Mouse (Mus musculus) liver, embryonic 11.5 days (tissue): ENCODE measurements around the gene Prkab2. TPM values are rescaled to one million over a fixed set of nuclear protein-coding genes. Genes with fewer than 3 reads are reported as not detected.

Source experiments
- ATAC-seq: fragments of 200-750 bp; cut with Nextera tagmentation; replicated peaks from 2 replicates; pipeline ENCODE4 v1.8.0; 2017; ENCODE audit warnings: moderate number of reproducible peaks, mild to moderate bottlenecking, moderate TSS enrichment, moderate library complexity; ENCODE audit not compliant: low FRiP score
- DNase-seq: peaks from one replicate; pipeline ENCODE4 v3.0.0-alpha.2; 2017; ENCODE audit warnings: low spot score
- H3K27ac ChIP-seq: fragments of 300-500 bp; sonication (generic); 2 replicates; pipeline ENCODE4 v1.5.1; 2014; ENCODE audit warnings: mild to moderate bottlenecking, low read depth, low read length, control low read depth
- H3K27me3 ChIP-seq: fragments of 300-500 bp; sonication (generic); replicated peaks from 2 replicates; pipeline ENCODE4 v1.6.1; 2014; ENCODE audit warnings: low read length, mixed read lengths; ENCODE audit not compliant: control insufficient read depth, insufficient read depth
- H3K36me3 ChIP-seq: fragments of 300-500 bp; sonication (generic); 2 replicates; pipeline ENCODE4 v1.6.1; 2014; ENCODE audit warnings: mild to moderate bottlenecking, low read length, moderate library complexity, mixed read lengths; ENCODE audit not compliant: control insufficient read depth, insufficient read depth
- H3K4me1 ChIP-seq: fragments of 300-500 bp; sonication (generic); replicated peaks from 2 replicates; pipeline ENCODE4 v1.6.1; 2014; ENCODE audit warnings: low read length, mixed read lengths; ENCODE audit not compliant: control insufficient read depth, insufficient read depth
- H3K4me2 ChIP-seq: fragments of 300-500 bp; sonication (generic); 2 replicates; pipeline ENCODE4 v1.6.1; 2014; ENCODE audit warnings: mild to moderate bottlenecking, control low read depth, moderate library complexity
- H3K4me3 ChIP-seq: fragments of 300-500 bp; sonication (generic); 2 replicates; pipeline ENCODE4 v1.5.1; 2014; ENCODE audit warnings: low read depth, low read length, control low read depth
- H3K9ac ChIP-seq: fragments of 300-500 bp; sonication (generic); 2 replicates; pipeline ENCODE4 v1.6.1; 2014; ENCODE audit warnings: low read depth, low read length, control low read depth
- H3K9me3 ChIP-seq: fragments of 300-500 bp; sonication (generic); 2 replicates; pipeline ENCODE4 v1.6.1; 2016; ENCODE audit warnings: low read length, inconsistent platforms, mixed read lengths; ENCODE audit not compliant: control insufficient read depth
- WGBS: fragments of 180-500 bp; shearing (Covaris S2); extraction: QIAGEN DNeasy Blood & Tissue Kit; methylation state at CpG from one replicate; pipeline ENCODE4 v1.1.7; 2014; 5-methylcytosine and 5-hydroxymethylcytosine counted together
- polyA plus RNA-seq: library from polyadenylated mRNA; unstranded; fragments of >200 nt; fragmentation: Nextera tagmentation; extraction: Ambion mirVana; gene quantifications from 2 replicates; pipeline ENCODE4 v1.2.1, GENCODE M21; 2014

Gene Prkab2
- polyA plus RNA-seq, 1 experiment from 2014 or later: 4.5 TPM

DNA sequence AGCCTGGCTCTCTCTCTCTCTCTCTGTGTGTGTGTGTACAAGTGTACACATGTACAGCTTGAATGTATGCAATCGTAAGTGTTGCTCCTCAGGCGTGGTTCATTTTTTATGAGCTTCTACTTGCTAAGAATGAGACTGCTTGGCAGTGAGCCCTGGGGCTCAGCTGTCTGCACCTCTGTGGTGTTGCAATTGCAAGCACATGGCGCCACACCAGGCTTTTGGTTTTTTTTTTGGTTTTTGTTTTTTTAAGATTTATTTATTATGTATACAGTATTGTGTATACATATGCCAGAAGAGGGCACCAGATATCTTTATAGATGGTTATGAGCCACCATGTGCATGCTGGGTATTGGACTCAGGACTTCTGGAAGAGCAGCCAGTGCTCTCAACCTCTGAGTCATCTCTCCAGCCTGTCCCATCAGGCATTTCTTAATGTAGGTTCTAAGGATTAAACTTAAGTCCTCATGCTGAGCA is 23.7 kb upstream of the Prkab2 start:
- H3K27me3 ChIP-seq: no peaks in the 10 kb centered on the region
- no peak overlapping the region for H3K4me2 ChIP-seq
- no peak overlapping the region for H3K9ac ChIP-seq
- H3K36me3 ChIP-seq: no peaks in the 10 kb centered on the region
- no peak for DNase-seq
- WGBS: 77% methylated on average over 3 of the region's 3 CpGs
- H3K9me3 ChIP-seq: no peaks in the 10 kb centered on the region
- H3K27ac ChIP-seq: no peak overlapping the region
- H3K4me3 ChIP-seq: no peak overlapping the region
- ATAC-seq: no peak
- H3K4me1 ChIP-seq: no peaks in the 10 kb centered on the region

GRCm38 (mm10) chr3:97641396-97641795 is 16.6 kb upstream of the Prkab2 start:
- Histone ChIP-seq H3K4me1 (no peaks in the 10 kb centered on the region), H3K27ac (no peak overlapping the region), H3K9me3 (no peaks in the 10 kb centered on the region), H3K4me3 (no peak overlapping the region), H3K4me2 (no peak overlapping the region), H3K36me3 (no peaks in the 10 kb centered on the region), H3K27me3 (no peaks in the 10 kb centered on the region), H3K9ac (no peak overlapping the region)
- 87% methylated on average over 4 of the region's 4 CpGs for WGBS
- no peak for ATAC-seq
- DNase-seq: no peak

DNA sequence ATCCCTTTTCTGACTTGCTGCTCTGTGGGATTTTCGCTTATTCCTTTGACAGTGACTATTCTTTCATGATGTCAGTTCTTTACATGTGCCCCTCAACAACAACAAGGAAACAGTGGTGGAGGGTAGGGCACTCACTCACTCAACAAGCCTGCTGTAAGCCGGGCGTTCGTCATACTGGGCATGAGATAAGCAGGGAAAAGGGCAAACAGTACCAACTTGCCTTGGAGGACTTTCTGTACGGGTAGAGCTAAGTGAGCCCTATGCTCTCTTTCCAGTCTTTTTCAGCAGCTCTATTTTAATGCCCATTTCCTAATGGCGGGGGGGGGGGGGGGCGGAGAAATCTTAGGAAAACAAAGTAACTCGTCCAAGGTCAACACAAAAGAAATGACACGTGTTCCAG is 16.0 kb upstream of the Prkab2 start:
- Histone ChIP-seq H3K27ac (no peak overlapping the region), H3K9me3 (no peaks in the 10 kb centered on the region), H3K9ac (no peak overlapping the region), H3K4me2 (no peak overlapping the region), H3K4me3 (no peak overlapping the region), H3K4me1 (no peaks in the 10 kb centered on the region), H3K36me3 (no peaks in the 10 kb centered on the region), H3K27me3 (no peaks in the 10 kb centered on the region)
- ATAC-seq (no peak), DNase-seq (no peak)
- WGBS: 75% methylated on average over 9 of the region's 9 CpGs

DNA sequence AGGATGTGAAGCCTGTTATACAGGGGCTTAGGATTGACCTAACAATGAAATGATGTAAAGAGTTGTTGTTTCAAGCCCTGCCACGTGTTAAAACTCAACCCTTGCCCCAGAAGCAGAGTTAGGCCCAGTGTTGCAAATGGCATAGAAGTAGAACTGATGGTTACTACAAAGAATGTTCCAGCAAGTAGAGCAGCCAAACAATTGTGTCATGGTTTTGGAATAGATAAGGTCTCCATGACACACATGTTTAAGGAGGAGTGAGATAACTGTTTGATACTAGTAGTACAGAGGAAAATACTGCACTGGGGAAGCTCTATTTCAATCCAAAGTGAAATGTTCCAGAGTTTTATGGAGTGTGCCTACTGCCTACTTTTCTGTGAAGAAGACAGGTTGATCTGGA is 9.5 kb upstream of the Prkab2 start:
- ATAC-seq: no peak

GRCm38 (mm10) chr3:97649022-97649421 is 9.0 kb upstream of the Prkab2 start:
- Histone ChIP-seq H3K27ac (no peak overlapping the region), H3K4me3 (no peak overlapping the region), H3K4me2 (no peak overlapping the region), H3K9me3 (no peaks in the 10 kb centered on the region), H3K27me3 (no peaks in the 10 kb centered on the region), H3K36me3 (no peaks in the 10 kb centered on the region), H3K4me1 (no peaks in the 10 kb centered on the region), H3K9ac (no peak overlapping the region)
- ATAC-seq: no peak
- 63% methylated on average over 3 of the region's 3 CpGs for WGBS
- DNase-seq: no peak

More for the DNA sequence above, 9.5 kb upstream of the Prkab2 start:
- no peak for DNase-seq
- H3K27me3 ChIP-seq: no peaks in the 10 kb centered on the region
- no peak overlapping the region for H3K9ac ChIP-seq
- 41% methylated on average over 1 of the region's 1 CpGs for WGBS
- H3K36me3 ChIP-seq: no peaks in the 10 kb centered on the region
- H3K27ac ChIP-seq: no peak overlapping the region
- no peaks in the 10 kb centered on the region for H3K9me3 ChIP-seq
- H3K4me1 ChIP-seq: no peaks in the 10 kb centered on the region
- H3K4me2 ChIP-seq: no peak overlapping the region
- H3K4me3 ChIP-seq: no peak overlapping the region

- no peak overlapping the region for H3K27ac ChIP-seq
- no peak overlapping the region for H3K4me3 ChIP-seq
- ATAC-seq: no peak
- no peak overlapping the region for H3K4me2 ChIP-seq
- no peak for DNase-seq
- no peaks in the 10 kb centered on the region for H3K27me3 ChIP-seq
- H3K4me1 ChIP-seq: no peaks in the 10 kb centered on the region
- H3K36me3 ChIP-seq: no peaks in the 10 kb centered on the region
- 74% methylated on average over 6 of the region's 6 CpGs for WGBS
- H3K9me3 ChIP-seq: no peaks in the 10 kb centered on the region
- H3K9ac ChIP-seq: no peak overlapping the region
Measured at GRCm38 (mm10) chr3:97649469-97649868, 8.5 kb upstream of the Prkab2 start.

DNA sequence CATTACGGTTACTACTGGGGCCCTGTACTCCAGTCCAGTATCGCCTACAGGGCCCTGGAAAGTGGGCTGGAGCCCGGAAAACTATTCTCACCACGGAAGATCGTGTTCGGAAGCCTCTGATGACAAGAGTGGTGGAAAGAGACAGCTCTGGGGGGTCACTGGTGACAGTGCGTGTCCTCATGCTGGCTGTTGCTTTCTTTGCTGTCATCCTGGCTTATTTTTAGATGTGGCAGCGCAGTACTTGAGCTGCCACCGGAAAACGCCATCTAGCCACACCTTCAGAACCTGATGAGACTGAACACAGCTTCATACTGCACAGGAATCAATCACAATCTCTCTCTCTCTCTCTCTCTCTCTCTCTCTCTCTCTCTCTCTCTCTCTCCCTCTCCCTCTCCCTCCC is 6.4 kb upstream of the Prkab2 start:
- Histone ChIP-seq H3K4me2 (no peak overlapping the region), H3K4me1 (no peaks in the 10 kb centered on the region), H3K4me3 (no peak overlapping the region), H3K27me3 (no peaks in the 10 kb centered on the region), H3K36me3 (no peaks in the 10 kb centered on the region), H3K9ac (no peak overlapping the region), H3K27ac (no peak overlapping the region), H3K9me3 (0 out of 2 replicates have a peak, but pooled peaks cover 3% of the 10 kb centered on the region)
- ATAC-seq (no peak), DNase-seq (no peak)
- 82% methylated on average over 10 of the region's 10 CpGs for WGBS

GRCm38 (mm10) chr3:97653781-97654180 is 4.2 kb upstream of the Prkab2 start:
- H3K4me1 ChIP-seq: peaks cover 5% of the 10 kb centered on the region
- 88% methylated on average over 5 of the region's 5 CpGs for WGBS

DNA sequence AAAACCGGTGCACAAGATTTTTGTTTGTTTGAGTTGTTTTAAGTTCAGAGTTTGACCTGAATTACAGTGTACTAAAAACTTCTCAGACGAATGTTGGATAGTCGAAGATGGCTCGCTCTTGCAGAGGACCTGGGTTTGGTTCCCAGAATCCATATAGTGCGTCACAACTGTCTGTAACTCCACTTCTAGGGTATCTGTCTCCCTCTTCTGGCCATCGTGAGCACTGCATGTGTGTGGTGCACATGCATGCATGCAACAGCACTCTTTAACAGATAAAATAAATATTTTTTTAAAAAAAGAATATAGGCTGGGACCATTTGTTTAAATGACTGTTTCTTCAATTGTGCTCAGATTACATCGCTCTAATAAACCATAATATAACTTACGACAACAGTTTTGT is 3.1 kb upstream of the Prkab2 start:
- Histone ChIP-seq H3K9me3 (0 out of 2 replicates have a peak, but pooled peaks cover 3% of the 10 kb centered on the region), H3K4me3 (no peak overlapping the region), H3K4me1 (peaks cover 8% of the 10 kb centered on the region), H3K9ac (no peak overlapping the region), H3K36me3 (no peaks in the 10 kb centered on the region), H3K27ac (no peak overlapping the region), H3K27me3 (no peaks in the 10 kb centered on the region), H3K4me2 (no peak overlapping the region)
- WGBS: 77% methylated on average over 8 of the region's 8 CpGs
- ATAC-seq (no peak), DNase-seq (no peak)

More at GRCm38 (mm10) chr3:97653781-97654180, 4.2 kb upstream of the Prkab2 start:
- ATAC-seq: no peak
- Histone ChIP-seq H3K27ac (no peak overlapping the region), H3K36me3 (no peaks in the 10 kb centered on the region), H3K4me2 (no peak overlapping the region), H3K27me3 (no peaks in the 10 kb centered on the region), H3K4me3 (no peak overlapping the region), H3K9ac (no peak overlapping the region), H3K9me3 (0 out of 2 replicates have a peak, but pooled peaks cover 3% of the 10 kb centered on the region)
- DNase-seq: no peak
